Mouse (Mus musculus): ENCODE data around the gene Smarcal1.

Smarcal1 gene

GRCm38 (mm10) chr1:72582947-72583731 lies at the start of gene Smarcal1:
Smarcal1 (plus strand) TSS chr1:72583251.
- peak; percentile 92 to 94 for DNase-seq (ENCODE audit: low spot score in 2 of 2)

- DNase-seq (ENCODE audit: low spot score in 2 of 2) = no peak
These were observed 49.6 kb upstream of the Smarcal1 start for GRCm38 (mm10) chr1:72533439-72533838.

- peak in 1 of 2 experiments; percentile 36 for DNase-seq (ENCODE audit: low spot score in 2 of 2)
These were observed 47.1 kb upstream of the Smarcal1 start for GRCm38 (mm10) chr1:72535725-72536571.

- peak; percentile 52 to 66 for DNase-seq (ENCODE audit: low spot score in 2 of 2)
These were observed 46.3 kb upstream of the Smarcal1 start, which contains the start of gene March4 for GRCm38 (mm10) chr1:72536611-72537351. March4 (minus strand) TSS chr1:72536930.

- DNase-seq (ENCODE audit: low spot score in 2 of 2) = no peak
These were observed 44.8 kb upstream of the Smarcal1 start for GRCm38 (mm10) chr1:72538266-72538665.

- DNase-seq (ENCODE audit: low spot score in 2 of 2) = no peak
These were observed 32.7 kb upstream of the Smarcal1 start for GRCm38 (mm10) chr1:72550317-72550716.

- DNase-seq (ENCODE audit: low spot score in 2 of 2) = no peak
These were observed 26.6 kb upstream of the Smarcal1 start for GRCm38 (mm10) chr1:72556471-72556870.

GRCm38 (mm10) chr1:72558625-72559024 lies 24.4 kb upstream of the Smarcal1 start:
- DNase-seq (ENCODE audit: low spot score in 2 of 2) = no peak

GRCm38 (mm10) chr1:72564334-72564962 lies 18.6 kb upstream of the Smarcal1 start:
- no peak for DNase-seq (ENCODE audit: low spot score in 2 of 2)

GRCm38 (mm10) chr1:72567056-72567455 lies 16.0 kb upstream of the Smarcal1 start:
- no peak for DNase-seq (ENCODE audit: low spot score in 2 of 2)

GRCm38 (mm10) chr1:72568725-72569124 lies 14.3 kb upstream of the Smarcal1 start:
- DNase-seq (ENCODE audit: low spot score in 2 of 2) = no peak

- DNase-seq (ENCODE audit: low spot score in 2 of 2) = no peak
These were observed 9.0 kb upstream of the Smarcal1 start for GRCm38 (mm10) chr1:72574047-72574446.

- DNase-seq (ENCODE audit: low spot score in 2 of 2) = no peak
These were observed 8.4 kb upstream of the Smarcal1 start for GRCm38 (mm10) chr1:72574608-72575007.

- DNase-seq (ENCODE audit: low spot score in 2 of 2) = no peak
These were observed 7.9 kb upstream of the Smarcal1 start for GRCm38 (mm10) chr1:72575121-72575520.

- DNase-seq (ENCODE audit: low spot score in 2 of 2) = no peak
These were observed 5.5 kb upstream of the Smarcal1 start for GRCm38 (mm10) chr1:72577481-72577922.

GRCm38 (mm10) chr1:72578351-72578750 lies 4.7 kb upstream of the Smarcal1 start:
- no peak for DNase-seq (ENCODE audit: low spot score in 2 of 2)

GRCm38 (mm10) chr1:72578806-72579205 lies 4.2 kb upstream of the Smarcal1 start:
- no peak for DNase-seq (ENCODE audit: low spot score in 2 of 2)

GRCm38 (mm10) chr1:72583906-72584305 lies 855 bp downstream of the Smarcal1 start:
- DNase-seq (ENCODE audit: low spot score in 2 of 2) = no peak

GRCm38 (mm10) chr1:72585971-72586875 lies 3.2 kb downstream of the Smarcal1 start:
- DNase-seq (ENCODE audit: low spot score in 2 of 2) = no peak

- no peak for DNase-seq (ENCODE audit: low spot score in 2 of 2)
These were observed 4.5 kb downstream of the Smarcal1 start for GRCm38 (mm10) chr1:72587532-72587931.
